In the genomic region with DNA sequence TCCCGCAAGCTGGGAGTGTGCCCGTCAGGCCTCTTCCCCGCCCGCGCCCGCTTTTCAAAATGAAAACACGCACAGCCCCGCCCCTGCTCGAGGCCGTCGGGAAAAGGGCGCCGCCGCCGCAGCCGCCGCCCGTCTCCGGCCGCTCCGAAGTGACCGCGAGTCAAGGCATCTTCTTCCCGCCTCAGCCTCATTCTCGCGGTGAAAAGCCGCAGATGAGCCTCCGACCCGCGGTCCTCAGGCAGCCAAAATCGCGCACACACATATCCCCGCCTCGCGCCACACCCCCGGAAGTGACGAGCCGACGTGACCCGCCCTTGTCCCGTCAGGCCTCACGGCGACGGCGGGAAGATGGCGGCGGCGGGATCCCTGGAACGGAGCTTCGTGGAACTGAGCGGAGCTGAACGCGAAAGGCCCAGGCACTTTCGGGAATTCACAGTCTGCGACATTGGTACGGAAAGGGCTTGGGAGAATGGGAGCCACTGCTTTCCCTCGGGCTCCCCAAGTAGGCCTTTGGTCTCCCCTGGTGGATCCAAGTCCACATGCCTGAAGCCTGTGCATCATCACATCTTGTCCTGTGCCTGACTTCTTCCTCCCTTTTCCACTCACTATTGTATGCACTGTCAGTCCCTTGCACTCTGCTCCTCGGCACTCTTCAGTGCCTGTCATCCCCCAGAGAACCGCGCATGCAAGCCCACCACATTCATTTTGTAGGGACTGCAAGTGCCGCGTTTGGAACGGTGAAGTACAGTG, we compare ENCODE assay signal across 7 mouse cellular contexts. TPM values are rescaled to one million over a fixed set of nuclear protein-coding genes. Genes with fewer than 3 reads are reported as not detected.
DNase-seq lines count a peak whose midpoint lies in the region; ATAC-seq lines count a peak whose summit lies in the region.

No protein-coding gene starts in this region.

- H3K9me3 ChIP-seq in embryonic facial prominence, embryonic 11.5 days (replicated peaks; ENCODE audit: control insufficient read depth, low read length), result no peaks in the 10 kb centered on the region
- H3K9me3 ChIP-seq in limb, embryonic 10.5 days (replicated peaks), result no peaks in the 10 kb centered on the region
- no peaks in the 10 kb centered on the region for H3K9me3 ChIP-seq in midbrain, embryonic 13.5 days

- no peaks in the 10 kb centered on the region for H3K4me1 ChIP-seq in embryonic facial prominence, embryonic 11.5 days (ENCODE audit: control insufficient read depth, insufficient read depth, low read length)
- H3K4me1 ChIP-seq in limb, embryonic 10.5 days, result peaks cover 12% of the 10 kb centered on the region
- peaks cover 23% of the 10 kb centered on the region for H3K4me1 ChIP-seq in midbrain, embryonic 13.5 days (replicated peaks)

- H3K4me2 ChIP-seq in embryonic facial prominence, embryonic 11.5 days (ENCODE audit: low read depth, low read length), result peak overlapping the region; percentile 66
- peak overlapping the region; percentile 95 for H3K4me2 ChIP-seq in midbrain, embryonic 13.5 days (replicated peaks)

- WGBS in embryonic facial prominence, embryonic 11.5 days, result under 1% methylated on average over 63 of the region's 63 CpGs
- under 1% methylated on average over 63 of the region's 63 CpGs for WGBS in limb, embryonic 10.5 days
- whole genome bisulfite sequencing in midbrain, embryonic 13.5 days, result under 1% methylated on average over 63 of the region's 63 CpGs

- peak overlapping the region; percentile 64 for H3K9ac ChIP-seq in embryonic facial prominence, embryonic 11.5 days (replicated peaks; ENCODE audit: low read length)
- peak overlapping the region; percentile 86 for H3K9ac ChIP-seq in midbrain, embryonic 13.5 days (replicated peaks)

- ATAC-seq in embryonic facial prominence, embryonic 11.5 days (replicated peaks; ENCODE audit: insufficient number of reproducible peaks, low FRiP score, low TSS enrichment, low read depth), result peak; percentile 96
- peak; percentile 95 for ATAC-seq in granulocyte monocyte progenitor cell, adult 5-6 weeks (replicated peaks; ENCODE audit: poor library complexity, severe bottlenecking)
- ATAC-seq in midbrain, embryonic 13.5 days, result peak; percentile 98

- peak; percentile 97 for DNase-seq in adrenal gland, postnatal 14 days
- DNase-seq in embryonic facial prominence, embryonic 11.5 days (ENCODE audit: low spot score), result peak; percentile 96
- peak; percentile 87 for DNase-seq in kidney, adult 11 months
- DNase-seq in limb, embryonic 10.5 days (ENCODE audit: low spot score), result peak; percentile 99
- DNase-seq in spleen, adult 12 weeks (ENCODE audit: low spot score), result peak; percentile 93

- H3K36me3 ChIP-seq in embryonic facial prominence, embryonic 11.5 days (replicated peaks; ENCODE audit: control insufficient read depth, insufficient read depth, low read depth, low read length), result no peaks in the 10 kb centered on the region; the same call in 1 of the 2 replicates
- H3K36me3 ChIP-seq in limb, embryonic 10.5 days, result peaks cover 39% of the 10 kb centered on the region
- peaks cover 11% of the 10 kb centered on the region for H3K36me3 ChIP-seq in midbrain, embryonic 13.5 days

- no peaks in the 10 kb centered on the region for H3K27me3 ChIP-seq in embryonic facial prominence, embryonic 11.5 days (ENCODE audit: control insufficient read depth, insufficient read depth, low read length)
- H3K27me3 ChIP-seq in limb, embryonic 10.5 days (ENCODE audit: low read depth, poor library complexity, severe bottlenecking), result no peaks in the 10 kb centered on the region
- H3K27me3 ChIP-seq in midbrain, embryonic 13.5 days, result no peaks in the 10 kb centered on the region

- peak overlapping the region; percentile 79 for H3K4me3 ChIP-seq in embryonic facial prominence, embryonic 11.5 days (ENCODE audit: low read depth, low read length)
- peak overlapping the region; percentile 92 for H3K4me3 ChIP-seq in limb, embryonic 10.5 days
- peak overlapping the region; percentile 90 for H3K4me3 ChIP-seq in midbrain, embryonic 13.5 days (replicated peaks)

- H3K27ac ChIP-seq in embryonic facial prominence, embryonic 11.5 days (replicated peaks; ENCODE audit: low read depth, low read length), result peak overlapping the region; percentile 77
- H3K27ac ChIP-seq in limb, embryonic 10.5 days, result peak overlapping the region; percentile 89
- peak overlapping the region; percentile 95 for H3K27ac ChIP-seq in midbrain, embryonic 13.5 days

RNA-seq across cellular contexts. Expression of gene Nup160, which starts 2.2 kb away (rescaled TPM):
- total RNA-seq in adrenal gland, postnatal 14 days (2021), result 26.1 and 28.5 TPM in 2 replicates
- 69.9 and 74.3 TPM in 2 replicates for polyA plus RNA-seq in embryonic facial prominence, embryonic 11.5 days (2014; fragmentation: Nextera tagmentation; extraction: Ambion mirVana)
- total RNA-seq in granulocyte monocyte progenitor cell, adult 5-6 weeks (2014; fragmentation: Nextera tagmentation), result 54.1 and 69.9 TPM in 2 replicates
- 47.4 and 53.9 TPM in 2 replicates for total RNA-seq in granulocyte monocyte progenitor cell, adult 5-6 weeks (2017)
- polyA plus RNA-seq in limb, embryonic 10.5 days (2016; fragmentation: Nextera tagmentation; extraction: Ambion mirVana), result 70.8 and 79.1 TPM in 2 replicates
- polyA plus RNA-seq in midbrain, embryonic 13.5 days (2015; fragmentation: Nextera tagmentation; extraction: Ambion mirVana), result 26.8 and 28.8 TPM in 2 replicates

Comparison
In these comparisons a context has a peak if more than half of its experiments do, and no peak if none do; other contexts are left out.
1. Peak in every context shown above with its lines: DNase-seq, ATAC-seq, H3K4me3 ChIP-seq and H3K27ac ChIP-seq.